8 mouse cellular contexts compared by ENCODE assay signal in genomic region chr9:85673907-85674481, GRCm38 (mm10).
A peak's percentile ranks its signal among the peaks of the same experiment; 100 is the strongest.
DNase-seq lines count a peak whose midpoint lies in the region; ATAC-seq lines count a peak whose summit lies in the region.
"Had no signal": no experiment of that assay in that cellular context is flagged by ENCODE, and none has a peak within 500 bp of the region (broad histone marks: within the 10 kb centered on the region; RNA-seq: fewer than 3 reads in every experiment).

No protein-coding gene starts in this region.

- no peak overlapping the region for H3K27ac ChIP-seq in hindbrain, embryonic 14.5 days
- no peak overlapping the region for H3K27ac ChIP-seq in hindbrain, embryonic 11.5 days (ENCODE audit: low read depth, low read length)
- no peak overlapping the region for H3K27ac ChIP-seq in limb, embryonic 13.5 days
- H3K27ac ChIP-seq: liver, embryonic 13.5 days had no signal

- no peak overlapping the region for H3K4me3 ChIP-seq in hindbrain, embryonic 14.5 days (replicated peaks; ENCODE audit: low read length)
- H3K4me3 ChIP-seq in hindbrain, embryonic 11.5 days (ENCODE audit: low read depth, low read length) = no peak overlapping the region
- no peak overlapping the region for H3K4me3 ChIP-seq in limb, embryonic 13.5 days
- H3K4me3 ChIP-seq: liver, embryonic 13.5 days had no signal

- no peaks in the 10 kb centered on the region for H3K36me3 ChIP-seq in hindbrain, embryonic 14.5 days (replicated peaks; ENCODE audit: control insufficient read depth, insufficient read depth)
- no peaks in the 10 kb centered on the region for H3K36me3 ChIP-seq in hindbrain, embryonic 11.5 days (ENCODE audit: control insufficient read depth, insufficient read depth, low read length)
- no peaks in the 10 kb centered on the region for H3K36me3 ChIP-seq in limb, embryonic 13.5 days
- H3K36me3 ChIP-seq: liver, embryonic 13.5 days had no signal

- H3K9ac ChIP-seq in hindbrain, embryonic 14.5 days = no peak overlapping the region
- no peak overlapping the region for H3K9ac ChIP-seq in hindbrain, embryonic 11.5 days (ENCODE audit: low read depth, low read length)
- no peak overlapping the region for H3K9ac ChIP-seq in limb, embryonic 13.5 days
- H3K9ac ChIP-seq: liver, embryonic 13.5 days had no signal

- DNase-seq in hindbrain, embryonic 14.5 days (ENCODE audit: low spot score) = no peak
- no peak for DNase-seq in hindbrain, embryonic 11.5 days (ENCODE audit: low spot score)
- DNase-seq in MN1 (ENCODE audit: low spot score) = peak; percentile 94
- DNase-seq in adrenal gland, adult 8-10 months = peak; percentile 15
- DNase-seq in layer of hippocampus, postnatal 14 days (ENCODE audit: low spot score in 2 of 2) = no peak
- DNase-seq: liver, embryonic 13.5 days had no signal

- no peaks in the 10 kb centered on the region; the same call in 1 of the 2 replicates for H3K4me1 ChIP-seq in hindbrain, embryonic 14.5 days (replicated peaks; ENCODE audit: control insufficient read depth, insufficient read depth, low read length)
- H3K4me1 ChIP-seq in hindbrain, embryonic 11.5 days (replicated peaks; ENCODE audit: control insufficient read depth, insufficient read depth, low read length) = no peaks in the 10 kb centered on the region
- peaks cover 6% of the 10 kb centered on the region; the same call in 1 of the 2 replicates for H3K4me1 ChIP-seq in limb, embryonic 13.5 days
- H3K4me1 ChIP-seq: liver, embryonic 13.5 days had no signal

- H3K9me3 ChIP-seq in hindbrain, embryonic 14.5 days (ENCODE audit: control insufficient read depth, low read length) = no peaks in the 10 kb centered on the region
- no peaks in the 10 kb centered on the region for H3K9me3 ChIP-seq in hindbrain, embryonic 11.5 days (ENCODE audit: control insufficient read depth, low read length)
- H3K9me3 ChIP-seq in limb, embryonic 13.5 days = no peaks in the 10 kb centered on the region
- H3K9me3 ChIP-seq: liver, embryonic 13.5 days had no signal

- no peak overlapping the region for H3K4me2 ChIP-seq in hindbrain, embryonic 14.5 days (replicated peaks)
- H3K4me2 ChIP-seq in hindbrain, embryonic 11.5 days (replicated peaks; ENCODE audit: low read depth, low read length) = no peak overlapping the region
- no peak overlapping the region for H3K4me2 ChIP-seq in limb, embryonic 13.5 days (replicated peaks)
- H3K4me2 ChIP-seq: liver, embryonic 13.5 days had no signal

- peak; percentile 55; the same call in 1 of the 2 replicates for ATAC-seq in hindbrain, embryonic 14.5 days (ENCODE audit: low FRiP score)
- no peak for ATAC-seq in hindbrain, embryonic 11.5 days (ENCODE audit: low FRiP score)
- peak; percentile 11; the same call in 1 of the 2 replicates for ATAC-seq in limb, embryonic 13.5 days (ENCODE audit: low FRiP score, low read depth)
- ATAC-seq in megakaryocyte progenitor cell, adult 5-6 weeks (replicated peaks; ENCODE audit: poor library complexity) = no peak

- WGBS in hindbrain, embryonic 14.5 days = 48% methylated on average over 15 of the region's 15 CpGs
- WGBS in hindbrain, embryonic 11.5 days = 69% methylated on average over 15 of the region's 15 CpGs
- WGBS in limb, embryonic 13.5 days = 55% methylated on average over 15 of the region's 15 CpGs

- no peaks in the 10 kb centered on the region for H3K27me3 ChIP-seq in hindbrain, embryonic 14.5 days (ENCODE audit: control insufficient read depth, insufficient read depth, low read length)
- no peaks in the 10 kb centered on the region for H3K27me3 ChIP-seq in hindbrain, embryonic 11.5 days (ENCODE audit: control insufficient read depth, insufficient read depth, low read length)
- H3K27me3 ChIP-seq in limb, embryonic 13.5 days = no peaks in the 10 kb centered on the region
- H3K27me3 ChIP-seq: liver, embryonic 13.5 days had no signal

Comparison
In these comparisons a context has a peak if more than half of its experiments do, and no peak if none do; other contexts are left out.
1. ATAC-seq: peak in hindbrain, embryonic 14.5 days (single experiment) and limb, embryonic 13.5 days (single experiment); none in hindbrain, embryonic 11.5 days (single experiment) and megakaryocyte progenitor cell, adult 5-6 weeks (single experiment).
2. DNase-seq: peak in MN1 (single experiment) and adrenal gland, adult 8-10 months (single experiment); none in hindbrain, embryonic 14.5 days (single experiment), hindbrain, embryonic 11.5 days (single experiment) and layer of hippocampus, postnatal 14 days (0 of 2).